Mouse (Mus musculus): ENCODE measurements around the gene Rnf26.

The Rnf26 gene

DNA sequence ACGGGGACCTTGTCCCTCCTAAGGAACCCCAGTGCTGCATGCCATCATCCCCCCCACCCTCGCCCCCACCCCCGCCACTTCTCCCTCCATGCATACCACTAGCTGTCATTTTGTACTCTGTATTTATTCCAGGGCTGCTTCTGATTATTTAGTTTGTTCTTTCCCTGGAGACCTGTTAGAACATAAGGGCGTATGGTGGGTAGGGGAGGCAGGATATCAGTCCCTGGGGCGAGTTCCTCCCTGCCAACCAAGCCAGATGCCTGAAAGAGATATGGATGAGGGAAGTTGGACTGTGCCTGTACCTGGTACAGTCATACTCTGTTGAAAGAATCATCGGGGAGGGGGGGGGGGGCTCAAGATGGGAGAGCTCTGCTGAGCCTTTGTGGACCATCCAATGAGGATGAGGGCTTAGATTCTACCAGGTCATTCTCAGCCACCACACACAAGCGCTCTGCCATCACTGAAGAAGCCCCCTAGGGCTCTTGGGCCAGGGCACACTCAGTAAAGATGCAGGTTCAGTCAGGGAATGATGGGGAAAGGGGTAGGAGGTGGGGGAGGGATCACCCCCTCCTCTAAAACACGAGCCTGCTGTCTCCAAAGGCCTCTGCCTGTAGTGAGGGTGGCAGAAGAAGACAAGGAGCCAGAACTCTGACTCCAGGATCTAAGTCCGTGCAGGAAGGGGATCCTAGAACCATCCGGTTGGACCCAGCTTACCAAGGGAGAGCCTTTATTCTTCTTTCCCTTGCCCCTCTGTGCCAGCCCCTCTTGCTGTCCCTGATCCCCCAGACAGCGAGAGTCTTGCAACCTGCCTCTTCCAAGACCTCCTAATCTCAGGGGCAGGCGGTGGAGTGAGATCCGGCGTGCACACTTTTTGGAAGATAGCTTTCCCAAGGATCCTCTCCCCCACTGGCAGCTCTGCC lies 65.5 kb downstream of the Rnf26 start:
- DNase-seq (ENCODE audit: low spot score in 2 of 2), result no peak

DNA sequence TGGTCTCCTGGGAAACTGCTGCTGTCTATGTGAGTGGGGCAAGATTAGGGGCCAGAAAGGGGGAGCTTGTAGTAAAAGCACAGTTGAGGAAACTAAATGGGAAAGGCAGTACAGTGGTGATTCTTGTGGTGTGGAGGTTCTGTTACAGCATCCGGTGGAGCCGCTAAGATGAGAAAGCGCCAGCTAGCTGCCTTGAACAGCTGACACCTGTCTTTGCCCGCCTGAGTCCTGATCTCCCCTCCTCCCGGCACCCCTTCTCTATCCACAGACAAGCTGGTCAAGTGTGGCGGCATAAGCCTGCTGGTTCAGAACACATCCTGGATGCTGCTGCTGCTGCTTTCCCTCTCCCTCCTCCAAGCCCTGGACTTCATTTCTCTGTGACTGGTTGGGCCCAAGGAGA lies 66.2 kb downstream of the Rnf26 start:
- no peak for DNase-seq (ENCODE audit: low spot score in 2 of 2)

DNA sequence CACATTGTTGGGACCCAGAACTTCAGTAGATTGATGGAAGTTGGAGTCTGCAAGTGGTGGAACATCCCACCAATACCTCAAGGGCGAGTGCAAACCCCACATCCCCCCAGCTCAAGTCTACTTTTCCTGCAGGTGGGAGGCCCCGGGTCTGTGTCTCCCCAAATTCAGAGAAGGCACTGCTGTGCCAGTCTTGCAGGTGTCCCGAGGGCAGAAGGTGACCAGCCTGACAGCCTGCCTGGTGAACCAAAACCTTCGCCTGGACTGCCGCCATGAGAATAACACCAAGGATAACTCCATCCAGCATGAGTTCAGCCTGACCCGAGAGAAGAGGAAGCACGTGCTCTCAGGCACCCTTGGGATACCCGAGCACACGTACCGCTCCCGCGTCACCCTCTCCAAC lies 66.9 kb downstream of the Rnf26 start:
- no peak for DNase-seq (ENCODE audit: low spot score in 2 of 2)

DNA sequence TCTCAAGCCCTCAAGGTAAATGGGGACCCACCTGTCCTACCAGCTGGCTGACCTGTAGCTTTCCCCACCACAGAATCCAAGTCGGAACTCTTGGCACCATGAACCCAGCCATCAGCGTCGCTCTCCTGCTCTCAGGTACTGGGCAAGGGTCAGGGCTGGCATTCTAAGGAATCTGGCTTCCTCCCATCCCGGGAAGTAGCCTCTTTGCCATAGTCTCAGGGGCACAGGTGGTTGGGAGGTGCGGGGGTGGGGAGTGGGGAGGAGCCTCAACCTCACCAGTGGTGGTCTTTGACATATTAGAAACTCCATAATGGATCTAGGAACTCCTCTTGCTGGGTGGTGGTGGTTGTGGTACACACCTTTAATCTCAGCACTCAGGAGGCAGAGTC lies 67.4 kb downstream of the Rnf26 start:
- no peak for DNase-seq (ENCODE audit: low spot score in 2 of 2)

Measured in spleen, postnatal 4 days (tissue).